Mouse (Mus musculus) hindbrain, embryonic 16.5 days (tissue): ENCODE data around the gene Zswim8. TPM values are rescaled to one million over a fixed set of nuclear protein-coding genes. Genes with fewer than 3 reads are reported as not detected.
A peak's percentile ranks its signal among the peaks of the same experiment; 100 is the strongest.

Experiments used
- ATAC-seq: fragments of 200-750 bp; cut with Nextera tagmentation; 2 replicates; pipeline ENCODE4 v1.8.0; 2017; ENCODE audit warnings: moderate TSS enrichment, moderate library complexity
- H3K27ac ChIP-seq: fragments of 300-500 bp; sonication (generic); 2 replicates; pipeline ENCODE4 v1.5.1; 2014; ENCODE audit warnings: low read depth, mild to moderate bottlenecking, control low read depth, low read length, moderate library complexity
- H3K27me3 ChIP-seq: fragments of 300-500 bp; sonication (generic); replicated peaks from 2 replicates; pipeline ENCODE4 v1.6.1; 2014; ENCODE audit warnings: low read length; ENCODE audit not compliant: control insufficient read depth, insufficient read depth
- H3K36me3 ChIP-seq: fragments of 300-500 bp; sonication (generic); 2 replicates; pipeline ENCODE4 v1.6.1; 2014; ENCODE audit warnings: mild to moderate bottlenecking, low read length, moderate library complexity, mixed read lengths; ENCODE audit not compliant: control insufficient read depth, insufficient read depth
- H3K4me1 ChIP-seq: fragments of 300-500 bp; sonication (generic); 2 replicates; pipeline ENCODE4 v1.6.1; 2014; ENCODE audit warnings: low read depth, low read length; ENCODE audit not compliant: control insufficient read depth, insufficient read depth
- H3K4me2 ChIP-seq: fragments of 300-500 bp; sonication (generic); 2 replicates; pipeline ENCODE4 v1.6.1; 2014; ENCODE audit warnings: mild to moderate bottlenecking, low read length, control low read depth, moderate library complexity
- H3K4me3 ChIP-seq: fragments of 300-500 bp; sonication (generic); 2 replicates; pipeline ENCODE4 v1.5.1; 2014; ENCODE audit warnings: mild to moderate bottlenecking, low read length, control low read depth, moderate library complexity
- H3K9ac ChIP-seq: fragments of 300-500 bp; sonication (generic); 2 replicates; pipeline ENCODE4 v1.6.1; 2014; ENCODE audit warnings: low read depth, mild to moderate bottlenecking, control low read depth, low read length, moderate library complexity
- H3K9me3 ChIP-seq: fragments of 300-500 bp; sonication (generic); 2 replicates; pipeline ENCODE4 v1.6.1; 2014; ENCODE audit warnings: mild to moderate bottlenecking, low read length, moderate library complexity; ENCODE audit not compliant: control insufficient read depth
- WGBS: fragments of 180-500 bp; shearing (Covaris S2); extraction: QIAGEN DNeasy Blood & Tissue Kit; methylation state at CpG from one replicate; pipeline ENCODE4 v1.1.7; 2014; 5-methylcytosine and 5-hydroxymethylcytosine counted together
- polyA plus RNA-seq: library from polyadenylated mRNA; unstranded; fragments of >200 nt; fragmentation: Nextera tagmentation; extraction: Ambion mirVana; gene quantifications from 2 replicates; pipeline ENCODE4 v1.2.1, GENCODE M21; 2015

Gene Zswim8
- polyA plus RNA-seq, 1 experiment from 2014 or later: 36.1 TPM

DNA sequence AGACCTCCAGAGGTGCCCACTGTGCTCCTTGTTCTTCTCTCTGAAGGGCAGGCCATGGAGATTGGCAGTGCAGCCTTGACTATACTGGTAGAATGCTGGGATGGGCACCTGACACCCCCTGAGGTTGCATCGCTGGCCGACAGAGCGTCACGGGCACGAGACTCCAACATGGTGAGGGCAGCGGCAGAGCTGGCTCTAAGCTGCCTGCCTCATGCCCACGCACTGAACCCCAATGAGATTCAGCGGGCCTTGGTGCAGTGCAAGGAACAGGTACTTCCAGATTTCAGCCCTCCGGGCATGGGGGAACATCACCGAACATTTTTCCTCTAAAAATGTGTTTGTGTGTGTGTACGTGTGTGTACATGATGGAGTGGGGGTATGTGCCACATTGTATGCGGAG lies 12.4 kb downstream of the Zswim8 start:
- Histone ChIP-seq H3K27me3 (no peaks in the 10 kb centered on the region), H3K27ac (no peak overlapping the region), H3K9ac (no peak overlapping the region), H3K36me3 (peaks cover 81% of the 10 kb centered on the region), H3K4me1 (no peaks in the 10 kb centered on the region), H3K9me3 (no peaks in the 10 kb centered on the region), H3K4me3 (no peak overlapping the region), H3K4me2 (no peak overlapping the region)
- 94% methylated on average over 12 of the region's 12 CpGs for WGBS
- no peak for ATAC-seq

- no peaks in the 10 kb centered on the region for H3K9me3 ChIP-seq
- H3K27ac ChIP-seq: no peak overlapping the region
- H3K9ac ChIP-seq: no peak overlapping the region
- H3K4me3 ChIP-seq: no peak overlapping the region
- 96% methylated on average over 4 of the region's 4 CpGs for WGBS
- peaks cover 70% of the 10 kb centered on the region for H3K36me3 ChIP-seq
- H3K4me2 ChIP-seq: no peak overlapping the region
- ATAC-seq: no peak
- H3K4me1 ChIP-seq: no peaks in the 10 kb centered on the region
- no peaks in the 10 kb centered on the region for H3K27me3 ChIP-seq
Measured at GRCm38 (mm10) chr14:20721371-20721770, 14.0 kb downstream of the Zswim8 start.

DNA sequence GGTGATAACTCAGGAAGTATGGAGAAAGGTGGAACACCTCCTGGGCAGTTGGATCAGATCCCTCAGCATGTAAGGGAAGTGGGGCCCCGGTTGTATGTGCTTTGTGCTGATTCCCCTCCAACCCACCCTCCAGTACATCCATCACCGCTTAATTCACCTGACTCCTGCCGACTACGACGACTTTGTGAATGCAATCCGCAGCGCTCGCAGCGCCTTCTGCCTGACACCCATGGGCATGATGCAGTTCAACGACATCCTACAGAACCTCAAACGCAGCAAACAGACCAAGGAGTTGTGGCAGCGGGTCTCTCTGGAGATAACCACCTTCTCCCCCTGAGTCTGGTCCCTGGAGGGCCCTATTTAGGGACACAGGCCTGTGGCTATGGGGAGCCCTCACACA lies 15.7 kb downstream of the Zswim8 start:
- Histone ChIP-seq H3K4me1 (no peaks in the 10 kb centered on the region), H3K27ac (no peak overlapping the region), H3K4me3 (no peak overlapping the region), H3K9ac (no peak overlapping the region), H3K36me3 (peaks cover 64% of the 10 kb centered on the region), H3K27me3 (no peaks in the 10 kb centered on the region), H3K9me3 (no peaks in the 10 kb centered on the region), H3K4me2 (no peak overlapping the region)
- ATAC-seq: no peak
- 88% methylated on average over 12 of the region's 12 CpGs for WGBS

GRCm38 (mm10) chr14:20724043-20724442 lies 16.7 kb downstream of the Zswim8 start:
- no peak overlapping the region for H3K27ac ChIP-seq
- H3K9me3 ChIP-seq: no peaks in the 10 kb centered on the region
- 16% methylated on average over 5 of the region's 5 CpGs for WGBS
- no peaks in the 10 kb centered on the region for H3K4me1 ChIP-seq
- no peak overlapping the region for H3K4me2 ChIP-seq
- H3K4me3 ChIP-seq: no peak overlapping the region
- H3K27me3 ChIP-seq: no peaks in the 10 kb centered on the region
- ATAC-seq: peak; percentile 29
- peaks cover 63% of the 10 kb centered on the region for H3K36me3 ChIP-seq
- H3K9ac ChIP-seq: no peak overlapping the region

DNA sequence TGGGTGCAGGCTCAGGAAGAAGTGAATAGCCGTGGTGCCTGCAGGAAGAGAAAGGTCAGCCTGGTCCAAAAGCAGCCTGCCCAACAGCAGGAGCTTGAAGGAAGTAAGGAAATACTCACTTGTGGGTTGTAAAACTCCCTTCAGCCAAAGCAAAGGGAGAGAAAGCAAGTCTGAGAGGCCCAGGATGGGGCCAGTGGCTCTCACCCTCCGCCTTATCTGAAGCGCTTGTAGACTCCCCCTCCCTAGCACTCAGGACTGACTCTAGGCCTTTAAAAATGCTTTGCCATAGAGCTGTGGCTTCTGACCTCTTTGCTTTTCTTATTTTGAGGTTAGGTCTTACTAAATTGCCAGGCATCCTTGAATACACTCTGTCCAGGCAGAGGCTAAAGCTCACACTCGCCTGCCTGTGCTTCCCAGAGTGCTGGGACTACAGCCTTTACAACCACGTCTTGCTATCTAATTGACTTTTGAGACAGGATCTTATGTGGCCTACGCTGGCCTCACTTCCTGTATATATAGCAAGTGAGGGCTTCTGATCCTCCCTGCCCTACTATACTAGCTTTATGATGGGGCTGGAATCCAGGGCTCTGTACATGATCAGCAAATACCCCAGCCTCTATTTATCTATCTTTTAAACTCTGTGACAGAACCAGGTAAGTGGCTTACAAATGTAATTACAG lies 18.4 kb downstream of the Zswim8 start:
- Histone ChIP-seq H3K36me3 (peaks cover 62% of the 10 kb centered on the region), H3K27ac (no peak overlapping the region), H3K9ac (no peak overlapping the region), H3K4me2 (no peak overlapping the region), H3K4me3 (no peak overlapping the region), H3K4me1 (no peaks in the 10 kb centered on the region), H3K27me3 (no peaks in the 10 kb centered on the region), H3K9me3 (no peaks in the 10 kb centered on the region)
- WGBS: 81% methylated on average over 6 of the region's 6 CpGs
- no peak for ATAC-seq

- Histone ChIP-seq H3K9ac (no peak overlapping the region), H3K27me3 (no peaks in the 10 kb centered on the region), H3K27ac (no peak overlapping the region), H3K9me3 (no peaks in the 10 kb centered on the region), H3K4me2 (no peak overlapping the region), H3K4me1 (peaks cover 9% of the 10 kb centered on the region), H3K36me3 (peaks cover 27% of the 10 kb centered on the region), H3K4me3 (no peak overlapping the region)
- ATAC-seq: no peak
- 95% methylated on average over 9 of the region's 9 CpGs for WGBS
Measured at GRCm38 (mm10) chr14:20729871-20730270, 22.5 kb downstream of the Zswim8 start.

DNA sequence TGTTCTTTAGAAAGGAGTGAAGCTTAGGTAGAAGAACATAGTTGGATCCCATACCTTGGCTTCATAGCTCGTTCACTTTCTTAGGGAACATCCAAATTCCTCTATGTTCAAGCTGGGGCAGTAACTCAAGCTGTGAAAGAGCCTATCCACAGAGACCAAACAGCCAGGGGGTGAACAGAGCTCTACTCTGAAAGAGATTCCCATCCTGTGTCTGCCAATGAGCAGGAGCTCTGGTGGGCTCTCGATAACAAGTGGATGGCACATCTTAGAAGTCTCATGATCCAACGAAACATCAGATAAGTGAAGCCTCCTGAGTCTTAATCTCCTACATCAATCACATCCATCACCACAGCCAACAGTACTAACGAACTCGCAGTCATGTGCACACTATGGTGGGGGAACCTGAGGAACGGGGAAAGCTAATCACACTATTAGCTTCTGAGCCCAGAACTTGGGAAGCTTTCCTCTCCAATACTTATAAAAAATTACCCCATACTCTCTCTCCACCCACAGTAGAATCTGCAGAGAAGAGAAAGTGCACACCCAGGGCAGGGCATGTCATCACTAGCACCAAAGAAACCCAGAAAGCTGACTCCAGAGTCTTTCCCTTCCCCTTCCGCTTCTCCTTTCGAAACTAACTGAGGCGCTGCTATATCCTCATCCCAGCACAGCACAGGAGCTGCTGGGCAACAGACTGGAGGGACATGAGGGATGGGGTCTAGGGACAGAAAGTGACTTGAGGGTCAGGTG lies 23.7 kb downstream of the Zswim8 start:
- H3K36me3 ChIP-seq: peaks cover 25% of the 10 kb centered on the region
- H3K9ac ChIP-seq: no peak overlapping the region
- no peak overlapping the region for H3K4me2 ChIP-seq
- no peak overlapping the region for H3K27ac ChIP-seq
- H3K4me3 ChIP-seq: no peak overlapping the region
- no peaks in the 10 kb centered on the region for H3K9me3 ChIP-seq
- no peaks in the 10 kb centered on the region for H3K27me3 ChIP-seq
- WGBS: 92% methylated on average over 9 of the region's 9 CpGs
- H3K4me1 ChIP-seq: peaks cover 12% of the 10 kb centered on the region
- no peak for ATAC-seq

- ATAC-seq: no peak; the same call in 1 of the 2 replicates
- Histone ChIP-seq H3K4me3 (peak overlapping the region; percentile 78), H3K4me1 (peaks cover 12% of the 10 kb centered on the region), H3K9me3 (no peaks in the 10 kb centered on the region), H3K4me2 (peak overlapping the region; percentile 93), H3K9ac (peak overlapping the region; percentile 88), H3K27ac (peak overlapping the region; percentile 90; the same call in 1 of the 2 replicates), H3K27me3 (no peaks in the 10 kb centered on the region), H3K36me3 (peaks cover 22% of the 10 kb centered on the region)
- WGBS: 51% methylated on average over 12 of the region's 12 CpGs
Measured at GRCm38 (mm10) chr14:20733041-20733951, 25.9 kb downstream of the Zswim8 start.
